Mouse (Mus musculus) midbrain, embryonic 12.5 days (tissue): Measurements from ENCODE around the gene C5ar2. TPM values are rescaled to one million over a fixed set of nuclear protein-coding genes. Genes with fewer than 3 reads are reported as not detected.

ENCODE experiments used
- ATAC-seq: fragments of 200-750 bp; cut with Nextera tagmentation; 2 replicates; pipeline ENCODE4 v1.8.0; 2017; ENCODE audit warnings: low read depth, moderate TSS enrichment, moderate library complexity; ENCODE audit not compliant: low FRiP score
- H3K27ac ChIP-seq: fragments of 300-500 bp; sonication (generic); replicated peaks from 2 replicates; pipeline ENCODE4 v1.5.1; 2016; ENCODE audit warnings: mild to moderate bottlenecking
- H3K27me3 ChIP-seq: fragments of 300-500 bp; sonication (generic); 2 replicates; pipeline ENCODE4 v1.6.1; 2016; ENCODE audit warnings: mild to moderate bottlenecking
- H3K36me3 ChIP-seq: fragments of 300-500 bp; sonication (generic); 2 replicates; pipeline ENCODE4 v1.6.1; 2016
- H3K4me1 ChIP-seq: fragments of 300-500 bp; sonication (generic); 2 replicates; pipeline ENCODE4 v1.6.1; 2016
- H3K4me2 ChIP-seq: fragments of 300-500 bp; sonication (generic); replicated peaks from 2 replicates; pipeline ENCODE4 v1.6.1; 2016; ENCODE audit warnings: mild to moderate bottlenecking, moderate library complexity
- H3K4me3 ChIP-seq: fragments of 300-500 bp; sonication (generic); 2 replicates; pipeline ENCODE4 v1.5.1; 2016; ENCODE audit warnings: mild to moderate bottlenecking
- H3K9ac ChIP-seq: fragments of 300-500 bp; sonication (generic); replicated peaks from 2 replicates; pipeline ENCODE4 v1.6.1; 2016; ENCODE audit warnings: mild to moderate bottlenecking, moderate library complexity
- H3K9me3 ChIP-seq: fragments of 300-500 bp; sonication (generic); 2 replicates; pipeline ENCODE4 v1.6.1; 2016; ENCODE audit warnings: mild to moderate bottlenecking
- WGBS: fragments of 180-500 bp; shearing (Covaris S2); methylation state at CpG from one replicate; pipeline ENCODE4 v1.1.7; 2016; 5-methylcytosine and 5-hydroxymethylcytosine counted together
- polyA plus RNA-seq: library from polyadenylated mRNA; unstranded; fragments of >200 nt; fragmentation: Nextera tagmentation; extraction: Ambion mirVana; gene quantifications from 2 replicates; pipeline ENCODE4 v1.2.1, GENCODE M21; 2016

The C5ar2 gene
- polyA plus RNA-seq, 1 experiment from 2014 or later = 0.11 TPM

DNA sequence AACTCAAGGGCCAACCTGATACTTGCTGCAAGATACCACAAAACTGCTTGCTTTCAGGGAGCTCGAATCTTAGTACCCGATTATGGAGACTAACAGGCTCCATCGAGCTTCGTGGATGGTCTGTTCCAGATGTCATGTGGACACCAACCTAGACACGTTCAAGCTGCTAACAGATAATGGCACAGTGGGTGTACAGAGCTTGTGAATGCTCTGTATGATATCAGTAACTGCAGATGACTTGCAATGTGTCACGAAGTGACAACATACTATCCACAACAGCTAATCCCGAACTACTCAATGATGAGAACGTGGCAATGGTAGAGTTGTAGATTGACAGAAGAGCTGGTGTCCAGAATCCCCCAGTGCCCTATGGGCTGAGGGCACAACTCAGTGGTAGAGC, 56.5 kb downstream of the C5ar2 start:
- no peaks in the 10 kb centered on the region for H3K9me3 ChIP-seq
- no peak overlapping the region for H3K9ac ChIP-seq
- H3K27me3 ChIP-seq = peaks cover 20% of the 10 kb centered on the region
- ATAC-seq = no peak
- no peaks in the 10 kb centered on the region for H3K4me1 ChIP-seq
- peaks cover 38% of the 10 kb centered on the region for H3K36me3 ChIP-seq
- H3K4me2 ChIP-seq = no peak overlapping the region
- 87% methylated on average over 8 of the region's 8 CpGs for WGBS
- H3K27ac ChIP-seq = no peak overlapping the region
- H3K4me3 ChIP-seq = no peak overlapping the region

Other genes with a start within 250 kb of the C5ar2 start
- gene Bicra, start 196.2 kb downstream of the C5ar2 start, polyA plus RNA-seq = 10.0 and 10.3 TPM in 2 replicates
- not detected in 2 replicates for gene Zfp541, start 182.3 kb downstream of the C5ar2 start, polyA plus RNA-seq
- 167 and 196 TPM in 2 replicates for gene Napa, start 145.7 kb downstream of the C5ar2 start, polyA plus RNA-seq
- gene Kptn, start 124.3 kb downstream of the C5ar2 start, polyA plus RNA-seq = 31.5 and 32.3 TPM in 2 replicates
- gene Slc8a2, start 114.3 kb downstream of the C5ar2 start, polyA plus RNA-seq = 0.48 and 0.55 TPM in 2 replicates
- 123 and 128 TPM in 2 replicates for gene Meis3, start 69.1 kb downstream of the C5ar2 start, polyA plus RNA-seq
- gene Dhx34, start 22.1 kb downstream of the C5ar2 start, polyA plus RNA-seq = 18.9 and 19.0 TPM in 2 replicates
- 1.3 and 1.5 TPM in 2 replicates for gene C5ar1, start 15.4 kb upstream of the C5ar2 start, polyA plus RNA-seq
- gene Inafm1, start 29.5 kb upstream of the C5ar2 start, polyA plus RNA-seq = 20.5 and 20.6 TPM in 2 replicates
- gene Ccdc9, start 42.6 kb upstream of the C5ar2 start, polyA plus RNA-seq = 43.2 and 48.8 TPM in 2 replicates
- gene Bbc3, start 64.2 kb upstream of the C5ar2 start, polyA plus RNA-seq = 17.3 and 18.9 TPM in 2 replicates
- 331 and 332 TPM in 2 replicates for gene Sae1, start 143.7 kb upstream of the C5ar2 start, polyA plus RNA-seq
- gene Zc3h4, start 156.8 kb upstream of the C5ar2 start, polyA plus RNA-seq = 27.4 and 31.1 TPM in 2 replicates
- gene Tmem160, start 208.6 kb upstream of the C5ar2 start, polyA plus RNA-seq = 46.9 and 51.1 TPM in 2 replicates
- gene Npas1, start 233.6 kb upstream of the C5ar2 start, polyA plus RNA-seq = 0.93 and 1.2 TPM in 2 replicates